Mouse (Mus musculus): Measurements from ENCODE around the gene Igfbp7.

The Igfbp7 gene

DNA sequence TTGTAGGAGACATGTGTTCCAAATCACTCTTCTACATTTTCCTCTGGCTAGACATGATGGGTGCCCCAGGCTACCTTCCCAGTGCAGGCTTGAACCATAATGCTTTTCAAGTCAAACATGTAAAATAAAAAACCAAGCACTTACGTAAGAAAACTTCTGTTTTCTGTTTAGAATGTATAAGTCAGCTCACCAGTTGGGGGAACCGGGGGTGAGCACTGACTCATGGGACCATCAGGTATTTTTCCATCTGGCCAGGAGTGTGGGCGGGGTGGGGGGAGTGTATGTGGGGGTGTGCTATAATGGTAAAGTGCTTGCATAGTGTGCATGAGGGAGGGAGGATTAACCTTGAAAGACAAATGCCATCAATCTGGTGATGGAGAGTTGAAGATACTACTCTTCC is 29.8 kb downstream of the Igfbp7 start:
- no peak for DNase-seq

DNA sequence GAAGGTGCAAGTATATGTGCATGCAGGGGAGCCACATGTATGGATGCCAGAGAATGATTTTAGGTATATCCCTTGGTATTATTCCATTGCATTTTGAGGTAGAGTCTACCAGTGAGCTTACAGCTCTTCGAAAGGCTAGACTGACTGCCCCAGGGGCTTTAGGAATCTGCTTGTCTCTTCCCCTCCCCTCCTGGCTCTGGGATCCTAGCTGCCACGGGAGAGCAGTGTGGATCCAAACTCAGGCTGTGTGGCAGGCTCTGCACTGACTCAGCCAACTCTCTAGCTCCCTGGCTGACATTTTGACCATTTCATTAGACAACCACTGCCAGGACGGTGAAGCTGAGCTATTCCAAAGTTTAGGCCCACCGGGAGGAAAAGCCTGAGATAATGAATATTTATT is 32.3 kb downstream of the Igfbp7 start:
- no peak for DNase-seq

DNA sequence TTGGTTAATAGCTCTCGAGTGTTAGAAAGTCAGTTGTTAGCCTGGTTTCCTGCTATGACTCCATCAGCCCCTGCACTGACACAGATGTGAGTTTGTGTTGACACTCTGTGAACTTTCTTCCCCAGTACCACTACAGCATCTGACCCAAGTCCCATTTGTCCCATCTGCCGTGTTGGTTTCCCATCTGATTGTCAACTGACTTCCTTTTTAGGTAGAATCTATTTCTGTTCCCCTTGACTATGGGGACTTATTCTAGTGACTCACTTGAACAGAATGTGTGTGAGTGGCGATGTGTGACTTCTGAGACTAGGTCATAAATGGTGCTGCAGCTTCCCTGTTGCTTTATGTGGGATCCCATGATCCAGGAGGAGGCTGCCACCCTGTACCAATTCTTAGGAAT is 32.9 kb downstream of the Igfbp7 start:
- DNase-seq, result no peak

GRCm38 (mm10) chr5:77372778-77373177 is 35.1 kb downstream of the Igfbp7 start:
- DNase-seq, result no peak

- DNase-seq, result no peak
These were observed 35.6 kb downstream of the Igfbp7 start for GRCm38 (mm10) chr5:77372242-77372641.

DNA sequence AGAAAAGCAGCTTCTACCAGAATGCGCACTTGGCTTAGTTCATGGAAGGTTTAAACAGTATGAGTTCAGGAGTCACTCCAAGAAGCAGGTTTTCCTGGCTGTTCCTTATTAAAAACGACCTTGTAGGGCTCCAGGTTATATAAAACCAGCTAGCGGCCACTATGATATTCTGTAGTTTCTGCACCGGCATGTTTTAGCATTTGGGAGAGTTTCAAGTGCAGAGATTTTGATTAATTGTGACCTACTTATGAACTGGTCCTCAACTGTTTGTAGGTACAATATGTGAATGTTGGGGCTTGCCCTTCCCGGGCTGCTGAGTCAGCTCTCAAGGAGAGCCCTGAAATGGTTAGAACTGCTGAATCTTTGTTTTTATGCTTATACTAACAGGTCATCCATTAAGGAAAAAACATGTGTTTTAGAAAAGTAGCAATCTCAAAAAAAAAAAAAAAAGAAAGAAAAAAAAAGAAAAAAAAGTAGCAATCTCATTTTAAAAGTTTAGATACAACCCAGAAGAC is 37.4 kb downstream of the Igfbp7 start:
- no peak for DNase-seq

DNA sequence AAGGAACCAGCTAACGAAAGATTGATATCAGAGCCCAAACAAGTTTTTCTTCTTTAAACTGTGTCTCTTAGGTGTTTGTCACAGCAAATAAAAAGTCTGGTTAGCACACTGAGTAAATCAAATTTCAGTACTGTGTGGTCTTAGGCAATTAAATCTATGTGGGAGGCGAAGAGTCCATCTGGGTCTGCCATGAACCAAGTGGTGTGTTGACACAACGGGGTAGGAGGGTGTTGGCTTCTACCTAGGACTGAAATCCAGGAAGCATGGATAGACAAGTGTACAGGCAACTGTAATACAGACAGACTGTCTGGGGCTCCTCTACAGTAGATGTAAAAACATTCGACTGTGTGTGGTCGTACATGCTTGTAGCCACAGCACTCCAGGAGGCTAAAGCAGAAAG is 38.4 kb downstream of the Igfbp7 start:
- DNase-seq, result no peak

DNA sequence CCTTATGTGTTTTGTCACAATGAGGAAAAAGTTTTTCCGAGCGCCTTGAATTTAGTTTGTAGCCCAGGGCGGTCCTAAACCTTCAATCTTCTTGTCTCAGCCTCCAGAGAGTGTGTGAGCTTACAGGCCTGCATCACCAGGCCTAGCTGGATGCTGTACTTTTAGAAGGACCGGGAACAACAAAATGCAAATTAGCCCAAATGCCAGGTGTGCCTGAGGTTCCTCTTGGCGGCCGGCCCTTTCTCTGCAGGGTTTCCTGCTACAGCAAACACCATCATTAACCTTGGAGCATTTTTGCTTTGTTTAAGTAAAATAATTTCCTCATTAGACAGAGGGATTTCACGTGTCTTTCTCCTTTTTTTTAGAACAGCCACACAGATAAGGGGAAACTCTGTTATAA is 39.6 kb downstream of the Igfbp7 start:
- no peak for DNase-seq

GRCm38 (mm10) chr5:77367682-77368081 is 40.2 kb downstream of the Igfbp7 start:
- DNase-seq, result no peak

GRCm38 (mm10) chr5:77367145-77367544 is 40.7 kb downstream of the Igfbp7 start:
- DNase-seq, result no peak

- DNase-seq, result no peak
These were observed 41.5 kb downstream of the Igfbp7 start for GRCm38 (mm10) chr5:77366313-77366712.

DNA sequence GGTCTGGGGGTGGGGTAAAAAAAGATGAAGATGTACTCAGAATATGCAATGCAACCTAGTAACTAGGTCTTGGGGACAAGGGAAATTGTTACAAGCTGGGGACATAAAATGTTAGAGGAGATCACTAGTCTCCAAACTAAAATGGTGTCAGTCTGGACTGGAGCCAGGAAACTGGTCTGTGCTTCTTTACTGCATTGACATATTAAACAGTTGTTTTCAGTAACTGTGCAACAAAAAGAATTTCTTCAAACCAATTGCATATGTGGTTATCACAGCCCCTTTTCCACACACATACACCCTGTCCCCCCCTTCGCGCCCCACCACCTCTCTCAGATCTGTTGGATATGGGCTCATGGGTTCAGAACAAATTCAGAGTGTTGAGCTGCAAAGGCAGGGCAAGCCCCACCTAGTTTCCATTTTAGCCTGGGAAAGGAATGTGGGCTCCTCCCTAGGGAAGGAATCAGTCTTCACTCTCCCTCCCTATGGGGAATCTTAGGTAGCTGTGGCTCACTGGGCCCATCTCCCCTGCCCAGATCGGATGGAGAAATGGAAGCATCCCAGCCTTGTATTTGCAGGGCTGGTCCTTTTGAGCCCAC is 43.3 kb downstream of the Igfbp7 start:
- DNase-seq, result no peak

GRCm38 (mm10) chr5:77363650-77364049 is 44.2 kb downstream of the Igfbp7 start:
- DNase-seq, result no peak

- DNase-seq, result no peak
These were observed 45.7 kb downstream of the Igfbp7 start for GRCm38 (mm10) chr5:77362120-77362519.

GRCm38 (mm10) chr5:77361006-77361405 is 46.8 kb downstream of the Igfbp7 start:
- DNase-seq, result no peak

GRCm38 (mm10) chr5:77359971-77360370 is 47.9 kb downstream of the Igfbp7 start:
- DNase-seq, result no peak

- no peak for DNase-seq
These were observed 49.5 kb downstream of the Igfbp7 start for GRCm38 (mm10) chr5:77358347-77358746.

DNA sequence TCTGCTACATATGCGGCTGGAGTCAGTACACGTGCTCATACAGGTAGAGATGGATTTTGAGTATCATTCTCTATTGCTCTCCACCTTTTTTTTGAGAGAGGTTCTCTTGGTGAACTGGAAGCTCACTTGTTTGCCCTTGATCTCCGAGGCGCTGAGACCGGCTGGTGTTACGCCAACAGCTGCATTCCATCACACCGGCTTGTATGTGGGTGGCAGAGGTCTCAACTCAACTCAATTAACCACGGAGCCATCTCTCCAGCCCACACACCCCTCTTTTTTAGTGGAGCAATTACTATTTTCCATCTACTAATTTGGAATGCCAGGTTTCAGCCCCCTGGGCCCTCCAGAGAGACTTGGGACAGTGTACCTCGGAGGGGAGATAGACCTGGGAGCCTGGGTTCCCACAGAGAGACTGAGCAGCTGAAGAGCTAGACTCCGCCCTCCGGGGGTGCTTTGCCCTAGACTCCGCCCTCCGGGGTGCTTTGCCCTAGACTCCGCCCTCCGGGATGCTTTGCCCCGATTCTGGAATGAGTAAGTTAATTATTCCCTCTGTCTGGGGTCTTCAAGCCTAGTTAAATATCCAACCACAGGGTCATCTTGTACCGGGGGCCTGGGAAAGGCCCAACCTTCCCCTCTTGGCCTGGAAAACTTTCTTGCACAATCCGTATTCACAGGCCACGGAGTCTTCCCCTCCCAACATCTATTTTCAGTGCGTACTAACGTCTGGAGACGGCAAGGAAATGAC is 50.3 kb downstream of the Igfbp7 start:
- no peak for DNase-seq

DNA sequence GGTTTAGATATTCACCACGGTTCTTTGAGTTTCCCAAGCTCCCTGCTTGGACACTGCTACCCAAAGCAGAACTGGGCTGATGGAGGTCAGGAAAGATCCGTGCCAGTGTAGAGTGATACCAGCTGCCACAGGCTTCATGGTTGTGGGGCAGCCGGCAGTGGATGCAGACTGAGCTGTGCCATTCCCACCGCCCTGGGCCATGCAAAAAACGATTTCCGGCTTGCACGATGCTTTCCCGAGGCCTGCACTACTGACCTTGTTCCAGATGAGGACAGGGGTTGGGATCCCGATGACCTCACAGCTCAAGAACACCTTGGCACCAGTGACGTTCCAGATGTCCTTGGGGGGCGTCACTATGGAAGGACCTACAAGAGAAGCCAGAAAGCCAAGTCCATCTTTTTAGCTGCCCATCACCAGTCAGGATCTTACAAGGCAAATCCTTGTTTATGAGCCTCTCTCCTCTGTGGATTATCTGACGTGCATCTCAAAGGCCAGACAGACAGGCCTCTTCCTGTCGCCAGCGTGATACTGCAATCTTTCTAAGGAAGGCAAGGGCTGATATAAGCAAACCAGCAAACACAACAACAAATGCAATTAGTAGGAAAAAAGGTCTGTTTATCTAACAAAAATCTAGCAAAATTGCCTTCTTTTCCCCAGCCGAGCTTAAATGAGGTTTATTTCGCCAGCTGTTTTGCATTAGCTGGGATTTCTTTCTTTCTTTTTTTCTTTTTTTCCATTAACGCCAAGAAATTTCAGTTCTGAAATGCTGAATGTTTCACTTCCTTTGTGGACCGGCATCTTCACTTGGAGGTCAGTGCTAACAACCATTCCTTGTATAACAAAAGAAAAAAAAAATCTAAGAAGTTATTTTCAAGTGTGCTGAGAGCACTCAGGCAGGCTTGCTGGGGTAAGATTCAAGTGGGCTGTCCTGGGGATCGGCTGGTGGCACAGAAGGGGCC is 52.3 kb downstream of the Igfbp7 start:
- DNase-seq, result no peak

GRCm38 (mm10) chr5:77354361-77354787 is 53.5 kb downstream of the Igfbp7 start:
- peak; percentile 81 to 86 for DNase-seq

DNA sequence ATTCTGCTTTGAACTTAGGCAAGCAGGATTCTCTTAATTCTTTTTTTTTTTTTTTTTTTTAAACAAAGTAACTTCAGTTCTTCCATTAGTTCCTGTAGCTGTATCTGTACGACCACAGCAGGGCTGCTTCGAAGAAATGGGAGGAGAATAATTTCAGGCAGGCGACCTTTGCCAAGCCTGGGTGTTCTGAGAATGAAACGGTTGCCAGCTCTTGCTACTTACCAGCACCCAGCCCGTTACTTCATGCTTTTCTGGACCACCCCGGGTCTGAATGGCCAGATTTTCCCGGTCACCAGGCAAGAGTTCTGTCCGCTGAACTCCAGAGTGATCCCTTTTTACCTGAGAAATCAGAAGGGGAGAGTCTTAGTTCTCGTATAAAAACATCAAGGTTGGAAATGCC is 56.1 kb downstream of the Igfbp7 start:
- DNase-seq, result no peak

GRCm38 (mm10) chr5:77349971-77350658 is 57.7 kb downstream of the Igfbp7 start:
- DNase-seq, result no peak

GRCm38 (mm10) chr5:77348901-77349300 is 58.9 kb downstream of the Igfbp7 start:
- no peak for DNase-seq
